Mouse (Mus musculus): ENCODE measurements around the gene Gipc3. TPM values are rescaled to one million over a fixed set of nuclear protein-coding genes. Genes with fewer than 3 reads are reported as not detected.

Gene Gipc3
- polyA plus RNA-seq, 1 experiment: 1.2 TPM

- 15% methylated on average over 10 of the region's 10 CpGs for WGBS
- Histone ChIP-seq H3K4me3 (ENCODE audit: low read depth, low read length) (peak within 1 kb of the TSS; percentile 16), H3K4me1 (ENCODE audit: control insufficient read depth, insufficient read depth, insufficient read length, low read length) (peaks cover 12% of the 10 kb centered on the region), H3K27ac (ENCODE audit: insufficient read depth, low read depth, low read length) (peak within 1 kb of the TSS; percentile 62), H3K36me3 (ENCODE audit: control insufficient read depth, insufficient read depth, low read length) (peaks cover 39% of the 10 kb centered on the region), H3K27me3 (ENCODE audit: control insufficient read depth, insufficient read depth, low read length) (peaks cover 11% of the 10 kb centered on the region)
- TF ChIP-seq CTCF (IDR thresholded peaks at IDR 0.05; ENCODE audit: extremely low read depth, insufficient read length, insufficient replicate concordance, low read depth, low read length) (no peak), POLR2A (IDR thresholded peaks at IDR 0.05; ENCODE audit: low read depth, low read length) (no peak)
These were observed 14.7 kb downstream of the Gipc3 start, which contains the start of gene Tbxa2r for GRCm38 (mm10) chr10:81328386-81328785. TSS of gene Tbxa2r (plus strand) at chr10:81328731.

GRCm38 (mm10) chr10:81327959-81328358 is 15.1 kb downstream of the Gipc3 start:
- no peak for TF ChIP-seq CTCF (IDR thresholded peaks at IDR 0.05; ENCODE audit: extremely low read depth, insufficient read length, insufficient replicate concordance, low read depth, low read length)
- TF ChIP-seq POLR2A (IDR thresholded peaks at IDR 0.05; ENCODE audit: low read depth, low read length): no peak
- peaks cover 9% of the 10 kb centered on the region for H3K27me3 ChIP-seq (ENCODE audit: control insufficient read depth, insufficient read depth, low read length)
- WGBS: 41% methylated on average over 2 of the region's 2 CpGs
- H3K4me3 ChIP-seq (ENCODE audit: low read depth, low read length): no peak overlapping the region
- peaks cover 42% of the 10 kb centered on the region for H3K36me3 ChIP-seq (ENCODE audit: control insufficient read depth, insufficient read depth, low read length)
- peaks cover 12% of the 10 kb centered on the region for H3K4me1 ChIP-seq (ENCODE audit: control insufficient read depth, insufficient read depth, insufficient read length, low read length)
- no peak overlapping the region for H3K27ac ChIP-seq (ENCODE audit: insufficient read depth, low read depth, low read length)

- TF ChIP-seq POLR2A (IDR thresholded peaks at IDR 0.05; ENCODE audit: low read depth, low read length) (no peak), CTCF (IDR thresholded peaks at IDR 0.05; ENCODE audit: extremely low read depth, insufficient read length, insufficient replicate concordance, low read depth, low read length) (no peak)
- no peak overlapping the region for H3K27ac ChIP-seq (ENCODE audit: insufficient read depth, low read depth, low read length)
- H3K4me3 ChIP-seq (ENCODE audit: low read depth, low read length): no peak overlapping the region
- no peaks in the 10 kb centered on the region for H3K27me3 ChIP-seq (ENCODE audit: control insufficient read depth, insufficient read depth, low read length)
- H3K36me3 ChIP-seq (ENCODE audit: control insufficient read depth, insufficient read depth, low read length): peaks cover 49% of the 10 kb centered on the region
- H3K4me1 ChIP-seq (ENCODE audit: control insufficient read depth, insufficient read depth, insufficient read length, low read length): peaks cover 12% of the 10 kb centered on the region
- 75% methylated on average over 6 of the region's 6 CpGs for WGBS
These were observed 16.2 kb downstream of the Gipc3 start for GRCm38 (mm10) chr10:81326858-81327257.

- 91% methylated on average over 18 of the region's 18 CpGs for WGBS
- no peak overlapping the region for H3K4me3 ChIP-seq (ENCODE audit: low read depth, low read length)
- H3K4me1 ChIP-seq (ENCODE audit: control insufficient read depth, insufficient read depth, insufficient read length, low read length): peaks cover 10% of the 10 kb centered on the region
- no peaks in the 10 kb centered on the region for H3K27me3 ChIP-seq (ENCODE audit: control insufficient read depth, insufficient read depth, low read length)
- peaks cover 49% of the 10 kb centered on the region for H3K36me3 ChIP-seq (ENCODE audit: control insufficient read depth, insufficient read depth, low read length)
- H3K27ac ChIP-seq (ENCODE audit: insufficient read depth, low read depth, low read length): no peak overlapping the region
- TF ChIP-seq POLR2A (IDR thresholded peaks at IDR 0.05; ENCODE audit: low read depth, low read length): no peak
These were observed 17.3 kb downstream of the Gipc3 start for GRCm38 (mm10) chr10:81325781-81326180.

GRCm38 (mm10) chr10:81325176-81325575 is 17.9 kb downstream of the Gipc3 start:
- TF ChIP-seq CTCF (IDR thresholded peaks at IDR 0.05; ENCODE audit: extremely low read depth, insufficient read length, insufficient replicate concordance, low read depth, low read length) (no peak), POLR2A (IDR thresholded peaks at IDR 0.05; ENCODE audit: low read depth, low read length) (no peak)
- peaks cover 49% of the 10 kb centered on the region for H3K36me3 ChIP-seq (ENCODE audit: control insufficient read depth, insufficient read depth, low read length)
- 94% methylated on average over 21 of the region's 21 CpGs for WGBS

GRCm38 (mm10) chr10:81323791-81324530 is 19.1 kb downstream of the Gipc3 start:
- no peak overlapping the region for H3K27ac ChIP-seq (ENCODE audit: insufficient read depth, low read depth, low read length)
- H3K4me1 ChIP-seq (ENCODE audit: control insufficient read depth, insufficient read depth, insufficient read length, low read length): peaks cover 16% of the 10 kb centered on the region
- no peak overlapping the region for H3K4me3 ChIP-seq (ENCODE audit: low read depth, low read length)
- peaks cover 49% of the 10 kb centered on the region for H3K36me3 ChIP-seq (ENCODE audit: control insufficient read depth, insufficient read depth, low read length)
- H3K27me3 ChIP-seq (ENCODE audit: control insufficient read depth, insufficient read depth, low read length): no peaks in the 10 kb centered on the region
- TF ChIP-seq CTCF (IDR thresholded peaks at IDR 0.05; ENCODE audit: extremely low read depth, insufficient read length, insufficient replicate concordance, low read depth, low read length): no peak
- no peak for TF ChIP-seq POLR2A (IDR thresholded peaks at IDR 0.05; ENCODE audit: low read depth, low read length)
- WGBS: 91% methylated on average over 18 of the region's 18 CpGs

More at GRCm38 (mm10) chr10:81325176-81325575, 17.9 kb downstream of the Gipc3 start:
- H3K4me1 ChIP-seq (ENCODE audit: control insufficient read depth, insufficient read depth, insufficient read length, low read length): peaks cover 8% of the 10 kb centered on the region
- no peak overlapping the region for H3K27ac ChIP-seq (ENCODE audit: insufficient read depth, low read depth, low read length)
- no peaks in the 10 kb centered on the region for H3K27me3 ChIP-seq (ENCODE audit: control insufficient read depth, insufficient read depth, low read length)
- no peak overlapping the region for H3K4me3 ChIP-seq (ENCODE audit: low read depth, low read length)

GRCm38 (mm10) chr10:81323141-81323775 is 19.8 kb downstream of the Gipc3 start:
- Histone ChIP-seq H3K4me3 (ENCODE audit: low read depth, low read length) (no peak overlapping the region), H3K36me3 (ENCODE audit: control insufficient read depth, insufficient read depth, low read length) (peaks cover 49% of the 10 kb centered on the region), H3K27me3 (ENCODE audit: control insufficient read depth, insufficient read depth, low read length) (no peaks in the 10 kb centered on the region), H3K4me1 (ENCODE audit: control insufficient read depth, insufficient read depth, insufficient read length, low read length) (peaks cover 18% of the 10 kb centered on the region), H3K27ac (ENCODE audit: insufficient read depth, low read depth, low read length) (no peak overlapping the region)
- WGBS: 89% methylated on average over 23 of the region's 23 CpGs
- TF ChIP-seq POLR2A (IDR thresholded peaks at IDR 0.05; ENCODE audit: low read depth, low read length): no peak
